Mouse (Mus musculus) adrenal gland, adult (tissue): Measurements from ENCODE around the gene Sec31a.

Experiments
- DNase-seq, 2 experiments: peaks; one replicate each; pipeline ENCODE4 v3.0.0; 2022 to 2023; ENCODE audit warnings: low spot score in 1 of 2; ENCODE audit not compliant: inconsistent age in 2 of 2

Gene Sec31a

GRCm38 (mm10) chr5:100350907-100351456 is 65.1 kb downstream of the Sec31a start:
- no peak for DNase-seq

GRCm38 (mm10) chr5:100349287-100350215 is 66.5 kb downstream of the Sec31a start:
- DNase-seq, result no peak

GRCm38 (mm10) chr5:100345118-100345517 is 70.9 kb downstream of the Sec31a start:
- DNase-seq, result no peak

- DNase-seq, result no peak
These were observed 72.9 kb downstream of the Sec31a start for GRCm38 (mm10) chr5:100343087-100343486.

DNA sequence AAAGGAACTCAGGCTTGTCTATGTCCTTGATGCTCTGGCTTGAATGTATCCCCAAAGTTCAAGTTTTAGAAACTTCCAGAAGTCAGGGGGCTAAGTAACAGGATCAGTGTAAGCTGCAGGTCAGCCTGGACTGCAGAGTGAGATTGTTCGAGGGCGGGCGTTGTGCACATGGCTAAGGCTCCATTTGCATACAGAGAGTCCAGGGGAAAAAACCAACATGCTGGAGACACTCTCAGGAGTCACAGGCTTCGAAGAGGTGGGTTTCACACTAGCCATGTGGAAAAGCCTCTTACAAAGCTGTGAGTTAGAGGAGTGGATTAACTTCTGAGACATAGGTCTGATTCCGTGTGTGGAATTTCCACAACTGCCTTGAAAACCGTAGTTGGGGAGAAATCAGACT is 73.6 kb downstream of the Sec31a start:
- DNase-seq, result no peak

GRCm38 (mm10) chr5:100341042-100341441 is 75.0 kb downstream of the Sec31a start:
- no peak for DNase-seq

DNA sequence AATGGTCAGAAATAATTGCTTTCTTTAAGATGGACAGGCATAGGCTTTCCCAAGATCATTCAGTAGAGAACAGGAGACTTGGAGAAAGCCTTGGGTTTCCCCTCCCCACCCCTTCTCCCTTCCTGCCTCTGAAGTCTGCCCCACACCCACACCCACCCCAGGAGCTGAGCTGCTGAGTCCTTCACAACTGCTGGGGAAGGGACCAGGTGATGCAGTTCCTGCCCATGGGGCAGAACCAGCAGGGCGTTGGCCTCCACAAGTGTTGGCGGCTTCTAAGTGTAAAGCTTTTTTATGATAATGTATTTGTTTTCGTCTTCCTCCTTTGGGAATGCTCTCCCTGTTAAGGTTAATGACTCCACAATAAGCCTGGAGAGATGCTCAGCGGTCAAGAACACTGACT is 78.2 kb downstream of the Sec31a start:
- DNase-seq, result no peak

DNA sequence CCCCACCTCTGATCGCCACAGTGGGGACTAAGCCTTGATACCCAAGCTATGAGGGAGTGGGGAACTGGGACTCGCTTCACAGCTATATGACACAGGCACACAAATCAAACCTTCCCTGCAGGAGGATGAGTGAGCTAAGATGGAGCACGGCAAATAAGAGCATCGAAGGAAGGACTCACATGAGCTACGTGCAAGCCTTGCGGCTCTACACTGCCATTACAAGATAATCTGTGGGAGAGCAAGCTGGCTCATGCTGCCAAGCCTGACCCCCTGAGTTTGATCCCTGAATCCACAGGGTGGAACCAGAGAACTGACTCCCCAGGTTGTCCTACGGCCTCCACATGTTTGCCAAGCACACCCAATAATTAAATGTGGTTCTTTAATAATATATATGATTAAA is 79.2 kb downstream of the Sec31a start:
- no peak for DNase-seq

DNA sequence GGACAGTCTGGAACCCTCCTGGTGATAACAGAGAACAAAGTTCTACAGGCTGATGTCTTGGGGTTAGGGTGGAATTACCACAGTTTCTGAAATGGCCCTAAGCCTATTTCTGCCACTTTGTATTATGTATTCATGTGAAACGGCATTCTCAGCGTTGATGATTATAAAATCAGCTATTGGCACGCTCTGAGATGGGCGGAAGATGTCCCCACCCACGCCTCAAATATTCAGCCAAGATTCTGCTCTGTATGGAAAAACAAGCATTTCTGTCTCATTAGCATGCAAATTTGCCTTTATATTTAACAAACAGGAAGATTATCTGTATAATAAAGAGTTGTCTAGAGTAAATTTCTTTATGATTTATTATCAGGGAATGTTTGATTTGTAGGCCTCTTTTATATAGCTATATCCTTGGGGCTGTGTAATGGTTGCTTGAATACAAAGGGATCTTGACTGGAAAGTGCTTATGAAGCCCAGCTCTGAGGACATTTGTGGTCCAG is 80.4 kb downstream of the Sec31a start:
- no peak for DNase-seq

- no peak for DNase-seq
These were observed 81.3 kb downstream of the Sec31a start for GRCm38 (mm10) chr5:100334686-100335085.

- DNase-seq, result no peak
These were observed 82.2 kb downstream of the Sec31a start for GRCm38 (mm10) chr5:100333607-100334380.

GRCm38 (mm10) chr5:100332300-100333004 is 83.6 kb downstream of the Sec31a start:
- no peak for DNase-seq

GRCm38 (mm10) chr5:100331636-100332035 is 84.4 kb downstream of the Sec31a start:
- no peak for DNase-seq

GRCm38 (mm10) chr5:100322081-100322480 is 94.0 kb downstream of the Sec31a start:
- DNase-seq, result peak; percentile 75 to 89

GRCm38 (mm10) chr5:100317842-100318241 is 98.2 kb downstream of the Sec31a start:
- DNase-seq, result no peak

DNA sequence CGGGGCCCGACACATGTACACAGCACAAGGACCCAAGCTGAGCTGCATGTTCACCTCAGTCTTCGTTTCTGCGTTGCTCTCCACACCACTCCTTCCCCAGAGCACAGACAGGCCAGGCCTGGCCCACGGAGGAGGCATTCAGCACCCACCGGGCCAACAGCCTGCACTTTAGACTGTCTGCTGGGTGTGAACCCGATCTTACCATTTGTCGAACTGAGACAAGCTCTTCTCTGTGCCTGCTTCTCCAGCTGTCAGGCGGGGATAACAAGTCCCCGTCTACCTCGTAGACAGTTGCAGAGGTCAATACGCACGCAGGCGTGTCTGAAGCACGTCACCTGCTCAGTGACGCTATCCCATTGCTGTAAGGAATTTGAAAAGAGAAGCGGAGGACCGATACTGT is 99.0 kb downstream of the Sec31a start:
- no peak for DNase-seq

DNA sequence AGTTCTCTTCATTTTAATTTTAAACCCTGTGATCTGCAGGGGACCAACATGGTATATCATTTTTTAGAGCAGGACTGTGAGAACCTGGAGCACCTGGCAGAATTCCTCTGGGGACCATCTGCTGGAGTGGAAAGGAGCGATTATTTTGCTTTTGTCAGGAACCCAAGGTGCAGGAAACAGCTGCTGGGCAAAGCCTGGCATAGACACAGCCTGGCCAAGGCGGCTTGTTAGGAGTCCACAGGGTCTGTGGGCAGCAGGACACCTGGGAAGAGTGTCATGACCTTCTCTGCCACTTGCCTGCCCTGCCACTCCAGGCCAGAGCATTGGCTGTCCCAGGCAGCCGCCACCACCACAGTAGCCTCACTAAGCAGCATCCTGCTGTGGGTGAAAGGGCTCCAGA is 100.4 kb downstream of the Sec31a start:
- DNase-seq, result no peak

DNA sequence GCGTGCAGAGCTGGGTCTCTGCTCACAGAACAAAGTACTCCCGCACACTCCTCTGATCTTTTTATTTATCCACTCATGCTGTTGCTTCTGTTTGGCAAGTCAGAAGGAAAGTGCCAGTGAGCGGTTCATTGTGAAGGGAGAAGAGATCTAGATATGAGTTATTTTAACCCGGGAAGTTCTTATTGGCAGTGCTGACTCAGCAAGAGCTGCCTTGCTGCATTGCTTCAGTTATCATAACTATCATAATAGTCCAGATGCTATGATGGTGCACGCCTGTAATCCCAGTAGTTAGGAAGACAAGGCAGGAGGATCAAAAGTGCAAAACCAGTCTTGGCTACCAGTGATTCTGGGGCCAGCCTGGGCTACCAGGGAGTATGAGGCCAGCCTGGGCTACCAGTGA is 103.6 kb downstream of the Sec31a start:
- no peak for DNase-seq
